Mouse (Mus musculus) liver, embryonic 16.5 days (tissue): ENCODE data around the gene Cgn. TPM values are rescaled to one million over a fixed set of nuclear protein-coding genes. Genes with fewer than 3 reads are reported as not detected.

ENCODE experiments used
- polyA plus RNA-seq: library from polyadenylated mRNA; unstranded; fragments of >200 nt; fragmentation: Nextera tagmentation; extraction: Ambion mirVana; gene quantifications from 2 replicates; pipeline ENCODE4 v1.2.1, GENCODE M21; 2015

Gene Cgn
- polyA plus RNA-seq, 1 experiment from 2014 or later = 15.6 TPM

Other genes with a start within 250 kb of the Cgn start
- 10.2 and 12.3 TPM in 2 replicates for gene Snx27, start 203.8 kb downstream of the Cgn start, polyA plus RNA-seq
- gene Gm10972, start 143.4 kb downstream of the Cgn start, polyA plus RNA-seq = not detected in 2 replicates
- 13.2 and 13.3 TPM in 2 replicates for gene Tuft1, start 127.6 kb downstream of the Cgn start, polyA plus RNA-seq
- 93.0 and 115 TPM in 2 replicates for gene Selenbp2, start 92.9 kb downstream of the Cgn start, polyA plus RNA-seq
- gene Pogz, start 51.1 kb upstream of the Cgn start, polyA plus RNA-seq = 2.4 and 3.4 TPM in 2 replicates
- 138 and 157 TPM in 2 replicates for gene Psmb4, start 100.5 kb upstream of the Cgn start, polyA plus RNA-seq
- gene Selenbp1, start 146.6 kb upstream of the Cgn start, polyA plus RNA-seq = 139 and 163 TPM in 2 replicates
- gene Rfx5, start 167.6 kb upstream of the Cgn start, polyA plus RNA-seq = 1.2 TPM in 2 replicates
- 7.8 and 11.6 TPM in 2 replicates for gene Pi4kb, start 188.2 kb upstream of the Cgn start, polyA plus RNA-seq
- gene Zfp687, start 229.0 kb upstream of the Cgn start, polyA plus RNA-seq = 6.2 and 6.8 TPM in 2 replicates